Mouse (Mus musculus) adrenal gland, adult 2 months (tissue): Measurements from ENCODE around the gene Mid2. TPM values are rescaled to one million over a fixed set of nuclear protein-coding genes. Genes with fewer than 3 reads are reported as not detected.

Experiments used
- polyA plus RNA-seq: library from polyadenylated mRNA; depleted of rRNA; stranded (reverse); fragments of >200 nt; gene quantifications from 2 replicates; pipeline ENCODE4 v1.2.3, GENCODE M21; 2012; rRNA removed
- total RNA-seq, 2 experiments: library from RNA; stranded (reverse); gene quantifications; 2 replicates each; pipeline ENCODE4 v1.2.3; 2021

The Mid2 gene
- total and polyA plus RNA-seq, 3 experiments = 10.2 to 29.5 (median 26.7) TPM

Other genes starting within 250 kb of the Mid2 start
- 10 to 100 TPM; 17.4 to 37.7 TPM for gene Prps1, start 208.0 kb upstream of the Mid2 start, total RNA-seq
- 2.1 and 2.9 TPM in 2 replicates for gene Prps1, start 208.0 kb upstream of the Mid2 start, polyA plus RNA-seq
- gene Tsc22d3, start 63.9 kb upstream of the Mid2 start, total RNA-seq = 100 to 1,000 TPM in 1 of 2 experiments, 10 to 100 TPM in 1; 77.4 to 136 TPM
- gene Tsc22d3, start 63.9 kb upstream of the Mid2 start, polyA plus RNA-seq = 53.1 and 71.8 TPM in 2 replicates
- not detected for gene Tex13b, start 148.8 kb downstream of the Mid2 start, total RNA-seq
- not detected in 2 replicates for gene Tex13b, start 148.8 kb downstream of the Mid2 start, polyA plus RNA-seq
- not detected for gene Vsig1, start 243.0 kb downstream of the Mid2 start, total RNA-seq
- gene Vsig1, start 243.0 kb downstream of the Mid2 start, polyA plus RNA-seq = not detected in 2 replicates